Mouse (Mus musculus) hindbrain, postnatal 0 days (tissue): ENCODE results near the gene Schip1. TPM values are rescaled to one million over a fixed set of nuclear protein-coding genes. Genes with fewer than 3 reads are reported as not detected.

ENCODE experiments used
- ATAC-seq: fragments of 200-750 bp; cut with Nextera tagmentation; 2 replicates; pipeline ENCODE4 v1.8.0; 2017; ENCODE audit warnings: mild to moderate bottlenecking, moderate TSS enrichment, moderate library complexity
- DNase-seq: peaks from one replicate; pipeline ENCODE4 v3.0.0-alpha.2; 2015; ENCODE audit warnings: low spot score
- H3K27ac ChIP-seq: fragments of 300-500 bp; sonication (generic); 2 replicates; pipeline ENCODE4 v1.5.1; 2014; ENCODE audit warnings: mild to moderate bottlenecking
- H3K27me3 ChIP-seq: fragments of 300-500 bp; sonication (generic); 2 replicates; pipeline ENCODE4 v1.6.1; 2014; ENCODE audit warnings: low read length, mixed read lengths; ENCODE audit not compliant: insufficient read depth
- H3K36me3 ChIP-seq: fragments of 300-500 bp; sonication (generic); 2 replicates; pipeline ENCODE4 v1.6.1; 2014; ENCODE audit warnings: low read length, mixed read lengths; ENCODE audit not compliant: insufficient read depth
- H3K4me1 ChIP-seq: fragments of 300-500 bp; sonication (generic); 2 replicates; pipeline ENCODE4 v1.6.1; 2014; ENCODE audit warnings: antibody characterized with exemption, low read length, mixed read lengths; ENCODE audit not compliant: insufficient read depth
- H3K4me2 ChIP-seq: fragments of 300-500 bp; sonication (generic); 2 replicates; pipeline ENCODE4 v1.6.1; 2014; ENCODE audit warnings: low read depth, mild to moderate bottlenecking, low read length, moderate library complexity, mixed read lengths
- H3K4me3 ChIP-seq: fragments of 300-500 bp; sonication (generic); 2 replicates; pipeline ENCODE4 v1.5.1; 2014; ENCODE audit warnings: low read length
- H3K9ac ChIP-seq: fragments of 300-500 bp; sonication (generic); replicated peaks from 2 replicates; pipeline ENCODE4 v1.6.1; 2014; ENCODE audit warnings: mild to moderate bottlenecking, low read length, moderate library complexity, mixed read lengths
- H3K9me3 ChIP-seq: fragments of 300-500 bp; sonication (generic); 2 replicates; pipeline ENCODE4 v1.6.1; 2016; ENCODE audit warnings: low read length, mixed read lengths
- CTCF ChIP-seq: IDR thresholded peaks from 2 replicates; pipeline ENCODE4 v1.5.1; 2016; ENCODE audit warnings: antibody characterized with exemption, control low read depth, low read depth
- WGBS: fragments of 180-500 bp; shearing (Covaris S2); extraction: QIAGEN DNeasy Blood & Tissue Kit; methylation state at CpG from one replicate; pipeline ENCODE4 v1.1.7; 2014; 5-methylcytosine and 5-hydroxymethylcytosine counted together
- polyA plus RNA-seq: library from polyadenylated mRNA; unstranded; fragments of >200 nt; fragmentation: Nextera tagmentation; extraction: Ambion mirVana; gene quantifications from 2 replicates; pipeline ENCODE4 v1.2.1, GENCODE M21; 2015
- total RNA-seq: library from RNA; depleted of rRNA; stranded (reverse); fragments of >200 nt; gene quantifications from 2 replicates; pipeline ENCODE4 v1.2.3, GENCODE M21; 2014

Schip1 gene
- total and polyA plus RNA-seq, 2 experiments from 2014 or later: 94.3 to 163 TPM

- no peak for TF ChIP-seq CTCF
- Histone ChIP-seq H3K4me3 (no peak overlapping the region), H3K27ac (no peak overlapping the region), H3K9me3 (no peaks in the 10 kb centered on the region), H3K36me3 (no peaks in the 10 kb centered on the region), H3K4me1 (no peaks in the 10 kb centered on the region), H3K27me3 (no peaks in the 10 kb centered on the region), H3K9ac (no peak overlapping the region), H3K4me2 (no peak overlapping the region)
- WGBS: 46% methylated on average over 7 of the region's 7 CpGs
- peak; percentile 36 for DNase-seq
- peak; percentile 71 for ATAC-seq
Measured at GRCm38 (mm10) chr3:68544811-68545210, 480.2 kb downstream of the Schip1 start.

GRCm38 (mm10) chr3:68545898-68546297, 481.3 kb downstream of the Schip1 start:
- no peak overlapping the region for H3K9ac ChIP-seq
- H3K4me2 ChIP-seq: no peak overlapping the region
- no peaks in the 10 kb centered on the region for H3K27me3 ChIP-seq
- no peak for DNase-seq
- H3K9me3 ChIP-seq: no peaks in the 10 kb centered on the region
- TF ChIP-seq CTCF: no peak
- no peak overlapping the region for H3K27ac ChIP-seq
- no peaks in the 10 kb centered on the region for H3K4me1 ChIP-seq
- no peaks in the 10 kb centered on the region for H3K36me3 ChIP-seq
- no peak for ATAC-seq
- WGBS: 34% methylated on average over 6 of the region's 6 CpGs
- no peak overlapping the region for H3K4me3 ChIP-seq

GRCm38 (mm10) chr3:68555087-68555662, 490.6 kb downstream of the Schip1 start:
- H3K4me1 ChIP-seq: no peaks in the 10 kb centered on the region
- DNase-seq (no peak), ATAC-seq (no peak)
- H3K4me2 ChIP-seq: no peak overlapping the region
- WGBS: 61% methylated on average over 4 of the region's 4 CpGs
- no peak overlapping the region for H3K27ac ChIP-seq
- H3K9ac ChIP-seq: no peak overlapping the region
- H3K9me3 ChIP-seq: no peaks in the 10 kb centered on the region
- no peak for TF ChIP-seq CTCF
- no peak overlapping the region for H3K4me3 ChIP-seq
- no peaks in the 10 kb centered on the region for H3K36me3 ChIP-seq
- H3K27me3 ChIP-seq: no peaks in the 10 kb centered on the region

DNA sequence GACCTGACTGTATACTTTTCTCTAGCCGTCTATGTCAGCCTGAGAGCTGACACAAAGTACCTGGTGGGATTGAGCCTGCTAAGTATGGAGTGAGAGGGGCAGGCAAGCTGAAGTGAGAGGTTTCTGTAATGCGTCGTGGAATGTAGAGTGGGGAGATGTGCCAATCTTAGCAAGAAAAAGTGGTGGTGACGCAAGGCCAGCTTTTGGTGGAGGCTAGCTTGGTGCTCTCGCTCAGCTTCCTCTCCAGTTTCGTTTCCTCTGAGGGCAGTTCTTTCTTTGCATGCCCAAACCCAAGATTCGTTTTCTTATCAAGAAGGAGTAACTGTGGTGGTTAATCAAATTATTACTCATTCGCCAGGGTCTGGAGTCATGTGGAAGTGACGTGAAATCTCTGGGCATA, 492.3 kb downstream of the Schip1 start:
- no peak for TF ChIP-seq CTCF
- ATAC-seq (no peak), DNase-seq (no peak)
- H3K9me3 ChIP-seq: no peaks in the 10 kb centered on the region
- H3K9ac ChIP-seq: no peak overlapping the region
- no peak overlapping the region for H3K4me3 ChIP-seq
- H3K27me3 ChIP-seq: no peaks in the 10 kb centered on the region
- WGBS: 92% methylated on average over 9 of the region's 9 CpGs
- H3K36me3 ChIP-seq: no peaks in the 10 kb centered on the region
- H3K4me2 ChIP-seq: no peak overlapping the region
- H3K4me1 ChIP-seq: no peaks in the 10 kb centered on the region
- H3K27ac ChIP-seq: no peak overlapping the region

GRCm38 (mm10) chr3:68558744-68559143, 494.1 kb downstream of the Schip1 start:
- Histone ChIP-seq H3K4me2 (no peak overlapping the region), H3K9me3 (no peaks in the 10 kb centered on the region), H3K4me3 (no peak overlapping the region), H3K27me3 (no peaks in the 10 kb centered on the region), H3K36me3 (no peaks in the 10 kb centered on the region), H3K9ac (no peak overlapping the region), H3K27ac (no peak overlapping the region), H3K4me1 (no peaks in the 10 kb centered on the region)
- no peak for TF ChIP-seq CTCF
- ATAC-seq: no peak
- 82% methylated on average over 6 of the region's 6 CpGs for WGBS
- no peak for DNase-seq

DNA sequence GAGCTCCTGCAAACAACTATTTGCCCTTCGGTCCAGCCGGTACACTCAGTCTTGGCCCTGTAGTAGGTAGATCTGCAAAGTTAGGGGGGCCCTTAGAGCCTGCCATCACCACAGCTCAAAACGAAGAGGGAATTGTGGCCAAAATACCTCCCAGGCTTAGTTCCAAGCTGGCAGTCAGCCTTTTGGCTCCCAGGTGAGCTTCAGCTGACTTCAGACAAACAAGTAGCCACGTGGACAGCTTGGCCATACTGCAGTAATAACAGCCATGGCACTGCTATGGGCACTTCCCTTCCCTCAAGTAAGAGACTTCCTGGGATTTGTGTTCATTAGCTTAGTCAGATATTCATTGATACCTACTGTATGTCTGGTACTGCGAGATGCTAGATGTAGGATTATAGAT, 495.5 kb downstream of the Schip1 start:
- DNase-seq (no peak), ATAC-seq (no peak)
- no peak overlapping the region for H3K4me2 ChIP-seq
- H3K36me3 ChIP-seq: no peaks in the 10 kb centered on the region
- no peak overlapping the region for H3K4me3 ChIP-seq
- no peaks in the 10 kb centered on the region for H3K4me1 ChIP-seq
- no peak overlapping the region for H3K27ac ChIP-seq
- 65% methylated on average over 5 of the region's 5 CpGs for WGBS
- TF ChIP-seq CTCF: no peak
- no peak overlapping the region for H3K9ac ChIP-seq
- H3K9me3 ChIP-seq: no peaks in the 10 kb centered on the region
- no peaks in the 10 kb centered on the region for H3K27me3 ChIP-seq

GRCm38 (mm10) chr3:68562838-68563237, 498.2 kb downstream of the Schip1 start:
- Histone ChIP-seq H3K27me3 (no peaks in the 10 kb centered on the region), H3K27ac (no peak overlapping the region), H3K4me3 (no peak overlapping the region), H3K9ac (no peak overlapping the region), H3K9me3 (no peaks in the 10 kb centered on the region), H3K4me2 (no peak overlapping the region), H3K36me3 (no peaks in the 10 kb centered on the region), H3K4me1 (no peaks in the 10 kb centered on the region)
- no peak for ATAC-seq
- no peak for DNase-seq
- TF ChIP-seq CTCF: peak; percentile 27
- WGBS: 62% methylated on average over 2 of the region's 2 CpGs
